Mouse (Mus musculus): ENCODE measurements around the gene Cenpm.

DNA sequence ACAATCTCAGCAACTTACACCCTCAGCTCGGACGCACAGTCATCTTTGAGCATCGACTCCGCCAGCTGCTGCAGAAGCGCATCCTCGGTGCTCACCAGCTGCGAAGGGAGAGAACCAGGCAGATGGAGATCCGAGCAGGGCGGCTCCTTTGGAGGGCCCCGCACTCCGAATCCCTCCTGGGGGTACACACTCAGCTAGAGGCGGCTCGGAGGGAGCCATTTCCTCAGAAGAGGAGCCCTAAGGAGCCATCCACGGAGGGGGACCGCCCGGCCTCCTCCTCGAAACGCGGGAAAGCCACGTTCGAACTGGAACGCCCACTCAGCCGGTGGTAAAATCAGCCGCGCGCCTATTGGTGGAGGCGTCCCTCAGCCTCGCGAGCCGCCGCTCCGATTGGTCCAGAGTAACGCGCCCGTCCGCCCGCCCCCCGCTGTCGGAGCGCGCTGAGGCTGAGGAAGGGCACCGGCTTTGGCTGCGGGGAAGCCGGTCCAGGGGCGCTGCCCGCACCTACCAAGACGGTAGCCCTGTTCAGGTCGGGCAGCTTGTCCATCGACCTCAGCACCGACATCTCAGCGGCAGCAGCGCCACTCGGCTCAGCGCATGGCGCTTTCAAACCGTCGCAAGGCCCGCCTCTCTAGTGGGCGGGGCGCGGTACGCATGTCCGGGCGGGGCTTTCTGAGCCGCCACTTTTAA, at the start of gene Cenpm:
- no peak for TF ChIP-seq CTCF (conservative IDR thresholded peaks at IDR 0.05; ENCODE audit: insufficient read depth, insufficient read length, low read depth, low read length)
- TF ChIP-seq POLR2A (IDR thresholded peaks at IDR 0.05; ENCODE audit: low read depth, low read length), result no peak
